8 mouse cellular contexts compared by ENCODE assay signal in the genomic region with DNA sequence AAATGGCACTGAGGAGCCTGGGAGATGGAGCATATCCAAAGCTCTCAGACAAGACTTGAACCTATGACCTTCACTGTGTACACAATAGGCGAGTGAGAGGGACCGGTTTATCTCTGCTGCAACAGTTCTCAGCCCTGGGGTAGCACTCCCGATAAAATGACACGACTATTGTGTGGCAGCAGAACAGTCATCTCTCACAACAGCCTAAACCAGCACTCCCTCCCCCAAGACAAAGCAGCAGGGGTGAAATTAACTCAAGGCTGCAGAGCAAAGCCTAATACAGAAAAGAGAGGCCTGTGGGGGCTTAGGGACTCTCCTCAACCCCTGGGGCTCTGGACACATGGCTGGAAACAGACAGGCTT. TPM values are rescaled to one million over a fixed set of nuclear protein-coding genes. Genes with fewer than 3 reads are reported as not detected.
DNase-seq lines count a peak whose midpoint lies in the region; ATAC-seq and TF ChIP-seq lines count a peak whose summit lies in the region.

No protein-coding gene starts in this region.

- TF ChIP-seq CTCF in G1E (IDR thresholded peaks at IDR 0.05; ENCODE audit: low read depth, low read length), result no peak

- no peak for DNase-seq in heart, postnatal 36 days
- no peak for DNase-seq in G1E (ENCODE audit: low spot score)
- peak; percentile 10 for DNase-seq in hindlimb bud, embryonic 11.5 days (ENCODE audit: extremely low spot score, low read depth, low spot score)
- peak; percentile 58 for DNase-seq in midbrain, embryonic 10.5 days (ENCODE audit: low spot score)
- DNase-seq in gastrocnemius, postnatal 10 days, result no peak
- DNase-seq in layer of hippocampus, adult 8-10 months (ENCODE audit: low spot score in 2 of 2), result no peak

- no peaks in the 10 kb centered on the region for H3K36me3 ChIP-seq in heart, embryonic 11.5 days (ENCODE audit: control insufficient read depth, insufficient read depth, low read length)
- peaks cover 26% of the 10 kb centered on the region for H3K36me3 ChIP-seq in G1E (replicated peaks)
- no peaks in the 10 kb centered on the region for H3K36me3 ChIP-seq in embryonic facial prominence, embryonic 12.5 days
- no peaks in the 10 kb centered on the region for H3K36me3 ChIP-seq in midbrain, embryonic 10.5 days

- H3K9me3 ChIP-seq in heart, embryonic 11.5 days (replicated peaks; ENCODE audit: control insufficient read depth, low read length), result no peaks in the 10 kb centered on the region
- no peaks in the 10 kb centered on the region for H3K9me3 ChIP-seq in G1E (replicated peaks)
- no peaks in the 10 kb centered on the region for H3K9me3 ChIP-seq in embryonic facial prominence, embryonic 12.5 days
- no peaks in the 10 kb centered on the region for H3K9me3 ChIP-seq in midbrain, embryonic 10.5 days (replicated peaks)

- peaks cover 38% of the 10 kb centered on the region for H3K4me1 ChIP-seq in heart, embryonic 11.5 days (ENCODE audit: control insufficient read depth, insufficient read depth, low read length)
- H3K4me1 ChIP-seq in G1E (ENCODE audit: insufficient read depth, low read depth, low read length), result peaks cover 63% of the 10 kb centered on the region
- peaks cover 30% of the 10 kb centered on the region for H3K4me1 ChIP-seq in embryonic facial prominence, embryonic 12.5 days
- H3K4me1 ChIP-seq in midbrain, embryonic 10.5 days, result peaks cover 63% of the 10 kb centered on the region

- peak overlapping the region; percentile 94 for H3K4me3 ChIP-seq in heart, embryonic 11.5 days (ENCODE audit: low read depth, low read length)
- H3K4me3 ChIP-seq in G1E (ENCODE audit: low read depth, low read length), result peak overlapping the region; percentile 87
- peak overlapping the region; percentile 87 for H3K4me3 ChIP-seq in embryonic facial prominence, embryonic 12.5 days
- peak overlapping the region; percentile 92 for H3K4me3 ChIP-seq in midbrain, embryonic 10.5 days

- H3K4me2 ChIP-seq in heart, embryonic 11.5 days, result peak overlapping the region; percentile 63
- H3K4me2 ChIP-seq in embryonic facial prominence, embryonic 12.5 days (replicated peaks), result peak overlapping the region; percentile 62

- intact Hi-C loops in heart, postnatal 36 days (cut with DNase I), result loop anchor here (5.0 to 10.0 kb wide), 3 partner anchors 34 to 769 kb away; a partner anchor contains a TSS

- H3K9ac ChIP-seq in heart, embryonic 11.5 days (ENCODE audit: low read depth, low read length), result peak overlapping the region; percentile 98
- peak overlapping the region; percentile 96 for H3K9ac ChIP-seq in embryonic facial prominence, embryonic 12.5 days

- 0% methylated on average over 4 of the region's 4 CpGs for WGBS in heart, embryonic 11.5 days (ENCODE audit: insufficient replicate concordance)
- 1% methylated on average over 4 of the region's 4 CpGs for WGBS in embryonic facial prominence, embryonic 12.5 days
- 0% methylated on average over 4 of the region's 4 CpGs for WGBS in midbrain, embryonic 10.5 days

- ATAC-seq in heart, embryonic 11.5 days (replicated peaks; ENCODE audit: insufficient number of reproducible peaks, low FRiP score, low TSS enrichment), result no peak
- no peak for ATAC-seq in G1E (ENCODE audit: extremely low read depth, insufficient number of reproducible peaks, low FRiP score, poor library complexity, severe bottlenecking)
- 0 out of 2 replicates have a peak, but pooled peaks have one; percentile 30 for ATAC-seq in embryonic facial prominence, embryonic 12.5 days (ENCODE audit: insufficient number of reproducible peaks, insufficient read depth, low FRiP score, low TSS enrichment)

- no peaks in the 10 kb centered on the region for H3K27me3 ChIP-seq in heart, embryonic 11.5 days (ENCODE audit: control insufficient read depth, insufficient read depth, low read length)
- no peaks in the 10 kb centered on the region for H3K27me3 ChIP-seq in G1E (ENCODE audit: insufficient read depth, low read length)
- no peaks in the 10 kb centered on the region for H3K27me3 ChIP-seq in embryonic facial prominence, embryonic 12.5 days
- 0 out of 2 replicates have a peak, but pooled peaks cover 8% of the 10 kb centered on the region for H3K27me3 ChIP-seq in midbrain, embryonic 10.5 days (ENCODE audit: low read depth, poor library complexity, severe bottlenecking)

- H3K27ac ChIP-seq in heart, embryonic 11.5 days (ENCODE audit: low read depth, low read length), result peak overlapping the region; percentile 100
- H3K27ac ChIP-seq in embryonic facial prominence, embryonic 12.5 days, result peak overlapping the region; percentile 99
- H3K27ac ChIP-seq in midbrain, embryonic 10.5 days (replicated peaks), result peak overlapping the region; percentile 99

RNA-seq across cellular contexts. Expression of a gene that starts 1.2 kb away (rescaled TPM):
- polyA plus RNA-seq in heart, embryonic 11.5 days (2014; fragmentation: Nextera tagmentation; extraction: Ambion mirVana), result 5.1 and 8.1 TPM in 2 replicates
- total RNA-seq in heart, postnatal 36 days (2021), result 10 to 100 TPM; 22.6 to 25.3 TPM
- 60.3 and 69.2 TPM in 2 replicates for total RNA-seq in G1E (2014; fragmentation: Nextera tagmentation)
- total RNA-seq in G1E (2017), result 2.6 and 4.0 TPM in 2 replicates
- 62.3 and 83.9 TPM in 2 replicates for polyA plus RNA-seq in G1E (2012)
- 9.3 and 10.1 TPM in 2 replicates for polyA plus RNA-seq in embryonic facial prominence, embryonic 12.5 days (2016; fragmentation: Nextera tagmentation; extraction: Ambion mirVana)
- polyA plus RNA-seq in midbrain, embryonic 10.5 days (2016; fragmentation: Nextera tagmentation; extraction: Ambion mirVana), result 6.4 and 7.3 TPM in 2 replicates
- 10 to 100 TPM; 23.0 to 28.2 TPM for total RNA-seq in gastrocnemius, postnatal 10 days (2021)
- 10 to 100 TPM; 44.8 to 56.2 (median 50.2) TPM for total RNA-seq in layer of hippocampus, adult 8-10 months (2022)

Comparison
In these comparisons a context has a peak if more than half of its experiments do, and no peak if none do; other contexts are left out.
1. DNase-seq: peak in hindlimb bud, embryonic 11.5 days (single experiment) and midbrain, embryonic 10.5 days (single experiment); none in heart, postnatal 36 days (0 of 2), G1E (single experiment), gastrocnemius, postnatal 10 days (single experiment) and layer of hippocampus, adult 8-10 months (0 of 2).
2. Peak in every context shown above with its lines, with median percentiles within 50 percentile points of each other: H3K27ac ChIP-seq and H3K4me3 ChIP-seq.